Mouse (Mus musculus) midbrain, embryonic 15.5 days (tissue): ENCODE results near the gene Afdn. TPM values are rescaled to one million over a fixed set of nuclear protein-coding genes. Genes with fewer than 3 reads are reported as not detected.

Source experiments
- ATAC-seq: fragments of 200-750 bp; cut with Nextera tagmentation; replicated peaks from 2 replicates; pipeline ENCODE4 v1.8.0; 2017; ENCODE audit warnings: moderate TSS enrichment
- H3K27ac ChIP-seq: fragments of 300-500 bp; sonication (generic); 2 replicates; pipeline ENCODE4 v1.5.1; 2015; ENCODE audit warnings: mild to moderate bottlenecking, inconsistent platforms
- H3K27me3 ChIP-seq: fragments of 300-500 bp; sonication (generic); replicated peaks from 2 replicates; pipeline ENCODE4 v1.6.1; 2015; ENCODE audit warnings: inconsistent platforms
- H3K36me3 ChIP-seq: fragments of 300-500 bp; sonication (generic); replicated peaks from 2 replicates; pipeline ENCODE4 v1.6.1; 2015; ENCODE audit warnings: inconsistent platforms
- H3K4me1 ChIP-seq: fragments of 300-500 bp; sonication (generic); 2 replicates; pipeline ENCODE4 v1.6.1; 2015; ENCODE audit warnings: inconsistent platforms
- H3K4me2 ChIP-seq: fragments of 300-500 bp; sonication (generic); 2 replicates; pipeline ENCODE4 v1.6.1; 2015; ENCODE audit warnings: inconsistent platforms, mild to moderate bottlenecking, moderate library complexity
- H3K4me3 ChIP-seq: fragments of 300-500 bp; sonication (generic); 2 replicates; pipeline ENCODE4 v1.5.1; 2015; ENCODE audit warnings: mild to moderate bottlenecking, inconsistent platforms
- H3K9ac ChIP-seq: fragments of 300-500 bp; sonication (generic); 2 replicates; pipeline ENCODE4 v1.6.1; 2015; ENCODE audit warnings: mild to moderate bottlenecking, inconsistent platforms
- H3K9me3 ChIP-seq: fragments of 300-500 bp; sonication (generic); 2 replicates; pipeline ENCODE4 v1.6.1; 2016; ENCODE audit warnings: inconsistent platforms
- WGBS: fragments of 180-500 bp; shearing (Covaris S2); methylation state at CpG from one replicate; pipeline ENCODE4 v1.1.7; 2015; ENCODE audit warnings: mixed read lengths; 5-methylcytosine and 5-hydroxymethylcytosine counted together
- polyA plus RNA-seq: library from polyadenylated mRNA; unstranded; fragments of >200 nt; fragmentation: Nextera tagmentation; extraction: Ambion mirVana; gene quantifications from 2 replicates; pipeline ENCODE4 v1.2.1, GENCODE M21; 2015

Afdn gene
- polyA plus RNA-seq, 1 experiment from 2014 or later: 164 TPM

DNA sequence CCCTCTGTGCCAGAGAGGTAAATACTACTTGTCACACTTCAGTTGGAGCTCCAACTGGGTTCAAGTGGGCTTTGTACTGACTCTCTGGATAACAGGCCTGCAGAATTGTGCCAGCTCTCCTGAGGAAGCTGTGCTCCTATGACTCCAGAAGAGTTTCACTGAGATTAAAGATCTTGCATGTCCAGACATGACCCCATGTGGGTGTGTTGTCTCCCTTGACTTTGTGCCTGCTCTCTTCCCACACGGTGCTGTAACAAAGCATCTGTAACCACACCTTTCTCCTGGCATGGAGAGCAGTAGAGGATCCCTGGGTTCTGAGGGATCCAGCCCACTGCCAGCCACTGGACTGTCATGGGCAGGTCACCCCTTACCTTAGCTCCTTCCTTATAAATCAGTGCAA, 95.1 kb downstream of the Afdn start:
- Histone ChIP-seq H3K36me3 (peaks cover 40% of the 10 kb centered on the region), H3K4me2 (no peak overlapping the region), H3K9me3 (no peaks in the 10 kb centered on the region), H3K4me3 (no peak overlapping the region), H3K9ac (no peak overlapping the region), H3K27me3 (no peaks in the 10 kb centered on the region), H3K27ac (no peak overlapping the region), H3K4me1 (no peaks in the 10 kb centered on the region)
- no peak for ATAC-seq
- WGBS: 88% methylated on average over 1 of the region's 1 CpGs

DNA sequence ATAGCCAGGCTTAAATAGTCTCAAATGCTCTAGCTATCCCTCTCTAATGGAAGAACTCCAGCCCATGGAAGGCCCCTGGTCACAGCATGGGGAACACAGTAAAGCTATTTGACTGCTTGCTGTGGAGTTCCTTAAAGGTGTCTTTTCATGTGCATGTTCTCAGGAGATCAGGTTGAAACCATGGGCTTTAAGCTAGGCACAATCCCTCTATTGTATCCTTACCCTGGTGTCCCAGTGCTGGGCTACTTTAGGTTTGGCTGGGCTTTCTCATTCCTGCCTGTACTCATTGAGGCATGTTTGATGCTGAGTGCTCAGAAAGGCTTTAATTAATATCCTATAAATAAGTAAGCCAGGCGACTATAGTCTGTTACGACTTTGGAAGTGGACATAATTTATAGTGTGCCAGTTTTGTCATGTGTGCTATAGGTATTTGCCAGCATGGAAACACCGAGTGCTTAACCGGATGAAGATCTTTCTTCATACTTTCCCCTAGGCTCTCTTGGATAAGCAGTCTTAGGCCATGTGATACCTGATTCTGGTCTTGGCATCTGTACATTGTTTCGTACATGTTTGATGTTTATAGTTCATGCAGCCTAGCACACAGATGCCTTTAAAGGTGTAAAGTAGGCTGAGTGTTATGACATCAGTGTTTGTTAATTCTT, 96.2 kb downstream of the Afdn start:
- Histone ChIP-seq H3K9me3 (no peaks in the 10 kb centered on the region), H3K27ac (no peak overlapping the region), H3K4me3 (no peak overlapping the region), H3K9ac (no peak overlapping the region), H3K27me3 (no peaks in the 10 kb centered on the region), H3K4me2 (no peak overlapping the region), H3K36me3 (peaks cover 32% of the 10 kb centered on the region), H3K4me1 (no peaks in the 10 kb centered on the region)
- ATAC-seq: no peak
- 90% methylated on average over 5 of the region's 5 CpGs for WGBS

DNA sequence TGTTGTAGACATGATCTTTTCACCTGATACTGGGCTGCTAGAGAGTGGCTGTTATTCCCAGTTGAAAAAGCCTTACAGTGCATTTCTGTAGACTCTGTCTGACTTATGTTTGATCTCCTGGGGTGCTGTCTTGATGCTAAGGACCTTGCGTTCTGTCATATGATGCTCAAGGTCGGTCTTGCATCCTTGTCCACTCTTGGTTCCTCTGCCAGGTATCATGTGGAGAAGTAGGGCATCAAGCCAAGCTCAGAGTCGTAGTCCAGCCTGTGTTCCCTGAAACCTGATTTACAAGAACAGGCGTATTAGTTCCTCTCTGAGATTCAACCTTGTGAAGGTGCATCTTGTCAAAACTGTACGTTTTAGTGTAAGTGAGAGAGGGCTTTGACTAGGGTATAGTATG, 105.0 kb downstream of the Afdn start:
- H3K27ac ChIP-seq: no peak overlapping the region
- no peak overlapping the region for H3K9ac ChIP-seq
- no peaks in the 10 kb centered on the region for H3K4me1 ChIP-seq
- H3K4me3 ChIP-seq: no peak overlapping the region
- H3K27me3 ChIP-seq: no peaks in the 10 kb centered on the region
- peaks cover 38% of the 10 kb centered on the region for H3K36me3 ChIP-seq
- 91% methylated on average over 5 of the region's 5 CpGs for WGBS
- H3K9me3 ChIP-seq: no peaks in the 10 kb centered on the region
- no peak overlapping the region for H3K4me2 ChIP-seq
- no peak for ATAC-seq

DNA sequence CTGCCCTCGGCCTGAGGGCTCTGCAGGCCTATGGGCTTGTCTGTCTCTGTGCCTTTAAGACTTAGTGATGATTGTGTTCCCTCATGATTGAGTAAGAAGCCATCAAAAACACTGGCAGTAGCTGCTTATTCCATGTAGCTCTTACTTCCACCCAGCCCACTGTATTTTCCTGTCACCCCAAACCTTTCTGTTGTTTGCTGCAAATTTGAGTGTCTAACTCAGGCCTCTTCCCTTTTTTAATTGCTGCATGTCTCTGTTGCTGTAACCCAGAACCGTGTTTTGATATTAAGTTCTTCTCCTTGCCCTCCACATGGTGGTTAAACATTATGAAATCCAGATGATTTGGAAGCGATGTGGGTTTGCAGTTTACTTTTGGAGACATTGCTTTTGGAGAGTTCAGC, 106.6 kb downstream of the Afdn start:
- H3K36me3 ChIP-seq: peaks cover 37% of the 10 kb centered on the region
- WGBS: 83% methylated on average over 3 of the region's 3 CpGs
- ATAC-seq: no peak
- no peak overlapping the region for H3K27ac ChIP-seq
- no peaks in the 10 kb centered on the region for H3K9me3 ChIP-seq
- no peaks in the 10 kb centered on the region for H3K4me1 ChIP-seq
- H3K4me3 ChIP-seq: no peak overlapping the region
- no peaks in the 10 kb centered on the region for H3K27me3 ChIP-seq
- no peak overlapping the region for H3K4me2 ChIP-seq
- H3K9ac ChIP-seq: no peak overlapping the region

DNA sequence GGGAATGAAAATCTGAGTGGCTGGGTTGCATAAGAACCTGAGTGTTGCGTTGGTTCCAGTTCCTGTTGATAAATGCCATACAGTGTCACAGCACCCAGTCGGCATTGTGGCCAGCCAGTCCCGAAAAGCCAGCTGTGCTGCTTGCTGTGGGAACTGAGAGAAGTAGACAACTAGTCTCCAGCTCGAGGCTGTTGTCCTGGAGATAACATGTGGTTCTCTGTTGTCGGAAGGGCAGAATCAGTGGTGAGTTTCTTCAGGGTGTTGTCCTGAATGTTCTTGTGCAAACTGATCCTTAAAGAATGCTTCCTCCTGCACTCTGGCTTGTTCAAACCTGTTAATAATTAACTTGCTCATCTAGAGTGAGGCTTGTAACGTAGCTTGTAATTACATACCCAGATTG, 107.1 kb downstream of the Afdn start:
- Histone ChIP-seq H3K9ac (no peak overlapping the region), H3K36me3 (peaks cover 34% of the 10 kb centered on the region), H3K9me3 (no peaks in the 10 kb centered on the region), H3K27me3 (no peaks in the 10 kb centered on the region), H3K4me1 (no peaks in the 10 kb centered on the region), H3K27ac (no peak overlapping the region), H3K4me3 (no peak overlapping the region), H3K4me2 (no peak overlapping the region)
- 79% methylated on average over 6 of the region's 6 CpGs for WGBS
- no peak for ATAC-seq

DNA sequence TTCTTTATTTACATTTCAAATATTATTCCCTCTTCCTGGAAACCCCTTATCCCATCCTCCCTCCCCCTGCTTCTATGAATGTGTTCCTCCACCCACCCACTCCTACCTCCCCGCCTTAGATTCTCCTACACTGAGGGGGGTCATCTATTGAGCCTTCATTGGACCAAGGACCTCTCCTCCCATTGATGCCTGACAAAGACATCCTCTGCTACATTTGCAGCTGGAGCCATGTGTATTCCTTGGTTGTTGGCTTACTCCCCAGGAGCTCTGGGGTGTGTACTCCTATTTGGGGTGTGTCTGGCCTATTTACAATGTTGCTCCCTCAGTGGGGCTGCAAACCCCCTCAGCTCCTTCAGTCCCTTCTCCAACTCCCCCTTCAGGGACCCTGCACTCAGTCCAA, 109.9 kb downstream of the Afdn start:
- ATAC-seq: no peak
- WGBS: 85% methylated on average over 1 of the region's 1 CpGs
- H3K36me3 ChIP-seq: peaks cover 22% of the 10 kb centered on the region

DNA sequence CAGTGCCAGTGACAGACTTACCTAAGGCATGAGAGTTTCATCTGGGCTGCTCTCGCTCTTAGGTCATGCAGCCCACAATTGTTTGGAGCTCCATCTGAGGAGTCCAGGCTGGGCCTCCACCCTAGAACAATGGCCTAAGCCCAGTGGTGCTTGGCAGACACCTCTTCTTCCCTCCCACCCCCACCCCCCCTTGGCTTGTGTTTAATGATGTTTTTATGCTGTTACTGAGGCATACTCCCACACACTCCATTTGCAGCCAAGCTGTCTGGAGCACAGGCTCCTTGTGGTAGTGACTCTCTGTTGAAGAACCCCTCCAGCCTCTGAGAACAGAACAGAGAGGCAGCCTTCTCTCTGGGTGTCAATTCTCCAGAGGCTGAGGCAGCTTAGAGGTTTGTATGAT, 113.9 kb downstream of the Afdn start:
- WGBS: 84% methylated on average over 1 of the region's 1 CpGs
- ATAC-seq: no peak
- H3K36me3 ChIP-seq: peaks cover 7% of the 10 kb centered on the region

More for the DNA sequence above, 109.9 kb downstream of the Afdn start:
- H3K27me3 ChIP-seq: no peaks in the 10 kb centered on the region
- no peaks in the 10 kb centered on the region for H3K9me3 ChIP-seq
- H3K4me1 ChIP-seq: no peaks in the 10 kb centered on the region
- no peak overlapping the region for H3K27ac ChIP-seq
- no peak overlapping the region for H3K4me3 ChIP-seq
- H3K4me2 ChIP-seq: no peak overlapping the region
- no peak overlapping the region for H3K9ac ChIP-seq

DNA sequence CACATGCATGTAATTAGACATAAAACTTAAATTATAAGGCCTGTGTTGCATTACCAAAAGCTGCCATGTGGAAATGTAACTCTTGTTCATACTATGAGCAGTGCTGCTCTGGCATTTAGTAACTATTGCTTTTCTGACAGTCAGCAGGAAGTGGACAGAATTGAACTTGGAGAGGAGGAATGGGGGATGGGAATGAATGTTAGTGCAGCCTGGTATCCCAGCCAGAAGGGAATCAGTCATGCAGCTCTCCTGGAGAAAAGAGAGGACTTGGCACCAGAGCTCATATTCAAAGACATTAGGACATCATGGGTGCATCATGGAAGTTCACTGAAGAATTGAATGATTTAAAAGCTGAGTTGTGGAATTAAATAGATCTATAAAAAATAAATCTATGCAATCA, 117.1 kb downstream of the Afdn start:
- Histone ChIP-seq H3K27ac (no peak overlapping the region), H3K4me1 (no peaks in the 10 kb centered on the region)
- ATAC-seq: no peak

More for the DNA sequence above, 113.9 kb downstream of the Afdn start:
- no peaks in the 10 kb centered on the region for H3K27me3 ChIP-seq
- H3K4me2 ChIP-seq: no peak overlapping the region
- H3K27ac ChIP-seq: no peak overlapping the region
- no peak overlapping the region for H3K4me3 ChIP-seq
- no peak overlapping the region for H3K9ac ChIP-seq
- no peaks in the 10 kb centered on the region for H3K4me1 ChIP-seq
- H3K9me3 ChIP-seq: no peaks in the 10 kb centered on the region

DNA sequence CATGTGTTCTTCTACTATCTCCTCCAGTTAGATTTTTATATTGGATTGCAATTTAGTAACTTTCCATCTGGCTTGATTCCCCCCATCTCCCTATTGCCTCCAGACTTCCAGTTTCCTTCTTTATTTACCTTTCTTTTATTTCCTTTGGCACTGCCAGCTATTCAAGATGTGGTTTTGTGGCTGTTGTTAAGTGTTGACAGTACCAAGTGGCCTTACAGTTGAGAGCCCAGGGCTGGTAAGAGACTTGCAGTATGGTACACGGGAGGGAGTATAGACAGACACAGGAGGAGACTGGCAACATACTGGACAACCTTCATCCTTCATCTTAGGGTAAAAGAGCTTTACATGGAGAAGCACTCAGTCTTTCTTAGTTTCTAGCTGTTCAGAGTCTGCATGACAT, 119.4 kb downstream of the Afdn start:
- Histone ChIP-seq H3K4me2 (no peak overlapping the region), H3K36me3 (peaks cover 23% of the 10 kb centered on the region), H3K4me1 (no peaks in the 10 kb centered on the region), H3K9me3 (no peaks in the 10 kb centered on the region), H3K27ac (no peak overlapping the region), H3K9ac (no peak overlapping the region), H3K4me3 (no peak overlapping the region), H3K27me3 (no peaks in the 10 kb centered on the region)
- ATAC-seq: no peak
- WGBS: 85% methylated on average over 1 of the region's 1 CpGs

More for the DNA sequence above, 117.1 kb downstream of the Afdn start:
- H3K9ac ChIP-seq: no peak overlapping the region
- no peaks in the 10 kb centered on the region for H3K27me3 ChIP-seq
- H3K9me3 ChIP-seq: no peaks in the 10 kb centered on the region
- peaks cover 11% of the 10 kb centered on the region for H3K36me3 ChIP-seq
- H3K4me2 ChIP-seq: no peak overlapping the region
- no peak overlapping the region for H3K4me3 ChIP-seq

DNA sequence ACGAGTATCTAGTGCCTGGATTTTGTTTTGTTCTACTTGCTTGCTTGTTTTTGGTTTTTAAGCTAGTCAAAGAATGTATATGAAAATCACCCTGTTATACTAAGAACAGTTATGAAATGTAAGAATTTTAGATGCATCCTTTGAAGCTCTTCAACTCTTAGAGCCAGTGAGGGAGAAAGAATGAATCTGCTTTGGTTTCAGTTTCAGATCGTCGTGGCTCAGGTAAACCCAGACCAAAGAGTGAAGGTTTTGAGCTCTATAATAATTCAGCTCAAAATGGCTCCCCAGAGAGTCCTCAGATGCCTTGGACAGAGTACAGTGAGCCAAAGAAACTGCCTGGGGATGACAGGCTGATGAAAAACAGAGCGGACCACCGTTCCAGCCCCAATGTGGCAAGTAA, 123.2 kb downstream of the Afdn start:
- Histone ChIP-seq H3K9ac (no peak overlapping the region), H3K4me3 (no peak overlapping the region), H3K27me3 (no peaks in the 10 kb centered on the region), H3K36me3 (peaks cover 36% of the 10 kb centered on the region), H3K27ac (no peak overlapping the region), H3K4me2 (no peak overlapping the region), H3K4me1 (no peaks in the 10 kb centered on the region), H3K9me3 (no peaks in the 10 kb centered on the region)
- 84% methylated on average over 5 of the region's 5 CpGs for WGBS
- ATAC-seq: no peak

DNA sequence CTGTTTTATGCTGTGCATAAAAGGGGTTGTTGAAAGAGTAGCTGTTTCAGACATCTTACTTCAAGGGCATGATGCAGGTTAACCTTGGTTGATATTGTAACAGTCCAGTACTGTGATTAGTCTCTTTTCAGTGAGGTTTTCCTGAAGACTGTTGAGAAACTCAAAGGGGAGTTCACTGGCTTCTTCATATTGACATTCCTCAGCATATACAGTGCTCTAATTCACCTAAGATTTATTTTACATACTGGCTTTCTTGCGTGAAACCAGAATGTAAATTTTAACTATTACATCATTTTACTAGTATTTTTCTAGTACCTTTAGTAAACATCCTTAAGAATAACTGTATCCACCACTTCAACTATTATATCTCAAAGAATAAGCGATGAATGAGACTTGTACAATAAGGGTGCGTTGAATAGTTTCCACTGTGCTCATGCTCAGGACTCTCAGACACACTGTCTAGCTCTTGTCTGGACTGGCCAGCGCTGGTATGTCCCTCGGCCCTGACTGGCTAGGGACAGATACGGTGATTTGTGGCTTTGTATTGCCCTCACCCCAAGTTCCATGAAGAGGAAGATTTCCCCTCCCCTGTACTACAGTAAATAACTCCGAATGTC, 129.6 kb downstream of the Afdn start:
- H3K36me3 ChIP-seq: peaks cover 15% of the 10 kb centered on the region
- no peak overlapping the region for H3K4me2 ChIP-seq
- no peak overlapping the region for H3K27ac ChIP-seq
- H3K9me3 ChIP-seq: no peaks in the 10 kb centered on the region
- H3K4me3 ChIP-seq: no peak overlapping the region
- H3K9ac ChIP-seq: no peak overlapping the region
- no peak for ATAC-seq
- 91% methylated on average over 7 of the region's 7 CpGs for WGBS
- no peaks in the 10 kb centered on the region for H3K4me1 ChIP-seq
- H3K27me3 ChIP-seq: no peaks in the 10 kb centered on the region

DNA sequence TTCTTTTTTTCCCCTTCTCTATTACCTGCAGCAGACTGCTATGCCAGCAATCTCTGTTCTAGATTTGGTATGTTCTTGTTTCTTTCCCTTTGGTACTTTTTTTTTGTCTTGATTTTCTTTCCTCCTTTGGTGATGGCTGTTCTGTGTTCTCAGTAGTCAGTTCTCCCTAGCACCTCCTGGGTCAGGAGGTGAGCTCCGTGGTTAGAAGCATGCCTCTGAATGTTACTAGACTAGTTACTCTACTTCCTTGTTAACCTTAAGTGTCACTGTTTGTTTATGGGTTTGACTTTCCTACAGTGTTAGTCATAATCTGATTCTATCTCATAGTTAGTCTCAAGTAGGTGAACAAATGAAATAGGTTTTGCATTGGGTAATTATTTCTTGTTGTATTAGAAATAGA, 130.6 kb downstream of the Afdn start:
- Histone ChIP-seq H3K27me3 (no peaks in the 10 kb centered on the region), H3K36me3 (peaks cover 12% of the 10 kb centered on the region), H3K4me2 (no peak overlapping the region), H3K4me3 (no peak overlapping the region), H3K4me1 (no peaks in the 10 kb centered on the region), H3K27ac (no peak overlapping the region), H3K9ac (no peak overlapping the region), H3K9me3 (no peaks in the 10 kb centered on the region)
- ATAC-seq: no peak
- 83% methylated on average over 1 of the region's 1 CpGs for WGBS

DNA sequence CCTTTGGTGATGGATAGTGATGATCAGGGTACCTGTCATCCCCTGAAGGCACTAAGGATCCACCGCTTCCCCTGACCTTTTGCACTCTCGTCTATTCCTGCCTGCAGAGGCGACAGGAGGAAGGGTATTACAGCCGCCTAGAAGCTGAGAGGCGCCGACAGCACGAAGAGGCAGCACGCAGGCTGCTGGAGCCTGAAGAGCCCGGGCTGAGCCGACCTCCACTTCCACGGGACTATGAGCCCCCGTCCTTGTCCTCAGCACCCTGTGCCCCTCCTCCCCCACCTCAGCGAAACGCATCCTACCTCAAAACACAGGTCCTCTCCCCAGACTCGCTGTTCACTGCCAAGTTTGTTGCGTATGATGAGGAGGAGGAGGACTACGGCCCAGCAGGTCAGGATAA, 138.5 kb downstream of the Afdn start:
- no peak overlapping the region for H3K4me3 ChIP-seq
- 89% methylated on average over 17 of the region's 17 CpGs for WGBS
- H3K27me3 ChIP-seq: no peaks in the 10 kb centered on the region
- ATAC-seq: peak; percentile 37; the same call in 1 of the 2 replicates
- H3K4me2 ChIP-seq: no peak overlapping the region
- H3K9me3 ChIP-seq: no peaks in the 10 kb centered on the region
- no peaks in the 10 kb centered on the region for H3K4me1 ChIP-seq
- peaks cover 26% of the 10 kb centered on the region for H3K36me3 ChIP-seq
- H3K27ac ChIP-seq: no peak overlapping the region
- H3K9ac ChIP-seq: no peak overlapping the region
